Mouse (Mus musculus) cortical plate, adult 2 months (tissue): ENCODE results near the gene Atp5d.
A peak's percentile ranks its signal among the peaks of the same experiment; 100 is the strongest.

Experiments used
- CTCF ChIP-seq: fragments of 200-500 bp; IDR thresholded peaks from 2 replicates; pipeline ENCODE4 v1.5.1; 2011; ENCODE audit warnings: mild to moderate bottlenecking, control low read depth, low read length; ENCODE audit not compliant: insufficient read depth; ENCODE audit errors: extremely low read depth
- POLR2A ChIP-seq: fragments of 200-500 bp; IDR thresholded peaks from 2 replicates; pipeline ENCODE4 v1.6.1; 2011; ENCODE audit warnings: mild to moderate bottlenecking, low read length, control low read depth; ENCODE audit not compliant: insufficient read depth; ENCODE audit errors: extremely low read depth

DNA sequence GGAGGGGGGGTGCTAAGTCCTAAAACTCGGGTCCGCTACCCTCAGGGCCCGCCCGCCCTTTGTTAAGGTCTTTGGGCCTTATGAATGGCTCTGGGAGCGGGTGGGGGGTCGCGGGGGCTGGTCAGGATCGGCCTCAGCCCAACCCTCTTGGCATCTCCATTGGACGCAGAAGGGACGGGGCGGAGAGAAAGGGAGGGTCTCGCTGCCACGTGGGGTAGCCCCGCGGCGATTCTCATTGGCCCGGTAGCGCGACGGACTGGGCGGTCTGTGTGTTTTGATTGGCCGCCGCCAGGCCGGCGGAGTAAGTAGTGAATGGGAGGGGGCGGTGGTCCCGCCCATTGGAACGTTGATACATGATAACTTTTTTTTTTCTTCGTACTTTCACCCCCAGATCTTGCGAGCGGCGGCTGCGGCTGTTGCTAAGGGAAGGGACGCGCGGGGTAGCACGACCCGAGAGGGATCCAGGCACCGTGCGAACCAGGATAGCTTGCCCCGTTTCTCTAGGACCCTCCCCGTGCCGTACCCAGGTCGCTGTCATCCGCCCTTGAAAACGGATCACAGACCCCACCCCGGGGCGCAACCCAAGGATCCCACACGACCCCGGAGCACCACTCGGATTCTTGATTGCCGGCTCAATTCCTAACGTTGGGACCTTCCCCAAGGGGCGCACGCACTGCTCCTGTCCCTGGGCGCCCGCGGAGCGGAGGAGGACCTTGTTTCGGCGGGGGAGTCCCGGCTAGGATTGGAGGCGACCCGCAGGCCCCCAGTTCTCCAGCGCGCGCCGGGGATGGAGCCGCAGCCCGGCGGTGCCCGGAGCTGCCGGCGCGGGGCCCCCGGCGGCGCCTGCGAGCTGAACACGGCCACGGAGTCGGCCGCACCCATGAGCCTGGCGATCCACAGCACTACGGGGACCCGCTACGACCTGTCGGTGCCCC is 11.1 kb downstream of the Atp5d start:
- TF ChIP-seq CTCF (no peak), POLR2A (peak; percentile 89)
